Mouse (Mus musculus) stomach, embryonic 14.5 days (tissue): Measurements from ENCODE around the gene Soat2. TPM values are rescaled to one million over a fixed set of nuclear protein-coding genes. Genes with fewer than 3 reads are reported as not detected.
"Not testable (repeated sequence)": the region's sequence is repeated elsewhere in the genome, so short reads cannot be mapped to it uniquely, and the experiment has no call there.

Experiments
- ATAC-seq: fragments of 200-750 bp; cut with Nextera tagmentation; 2 replicates; pipeline ENCODE4 v1.8.0; 2017; ENCODE audit warnings: low read depth, moderate TSS enrichment; ENCODE audit not compliant: insufficient number of reproducible peaks, insufficient read depth, low FRiP score
- H3K27ac ChIP-seq: fragments of 300-500 bp; sonication (generic); 2 replicates; pipeline ENCODE4 v1.5.1; 2014; ENCODE audit warnings: mild to moderate bottlenecking, low read length, moderate library complexity, mixed read lengths
- H3K27me3 ChIP-seq: fragments of 300-500 bp; sonication (generic); 2 replicates; pipeline ENCODE4 v1.6.1; 2014; ENCODE audit warnings: low read length, control low read depth, mixed read lengths; ENCODE audit not compliant: control insufficient read depth, insufficient read depth
- H3K36me3 ChIP-seq: fragments of 300-500 bp; sonication (generic); 2 replicates; pipeline ENCODE4 v1.6.1; 2014; ENCODE audit warnings: mild to moderate bottlenecking, control low read depth, low read length, moderate library complexity, mixed read lengths; ENCODE audit not compliant: control insufficient read depth, insufficient read depth
- H3K4me1 ChIP-seq: fragments of 300-500 bp; sonication (generic); 2 replicates; pipeline ENCODE4 v1.6.1; 2014; ENCODE audit warnings: low read length, control low read depth, mixed read lengths; ENCODE audit not compliant: control insufficient read depth, insufficient read depth
- H3K4me2 ChIP-seq: fragments of 300-500 bp; sonication (generic); replicated peaks from 2 replicates; pipeline ENCODE4 v1.6.1; 2014; ENCODE audit warnings: low read depth, low read length, control low read depth
- H3K4me3 ChIP-seq: fragments of 300-500 bp; sonication (generic); 2 replicates; pipeline ENCODE4 v1.5.1; 2014; ENCODE audit warnings: low read depth, low read length, control low read depth
- H3K9ac ChIP-seq: fragments of 300-500 bp; sonication (generic); replicated peaks from 2 replicates; pipeline ENCODE4 v1.6.1; 2014; ENCODE audit warnings: low read depth, mild to moderate bottlenecking, control low read depth, low read length, moderate library complexity, mixed read lengths
- H3K9me3 ChIP-seq: fragments of 300-500 bp; sonication (generic); 2 replicates; pipeline ENCODE4 v1.6.1; 2016; ENCODE audit warnings: low read depth, low read length, control low read depth; ENCODE audit not compliant: control insufficient read depth
- WGBS: fragments of 180-500 bp; shearing (Covaris S2); extraction: QIAGEN DNeasy Blood & Tissue Kit; methylation state at CpG from one replicate; pipeline ENCODE4 v1.1.7; 2014; 5-methylcytosine and 5-hydroxymethylcytosine counted together
- polyA plus RNA-seq: library from polyadenylated mRNA; unstranded; fragments of >200 nt; fragmentation: Nextera tagmentation; extraction: Ambion mirVana; gene quantifications from 2 replicates; pipeline ENCODE4 v1.2.1, GENCODE M21; 2014

Soat2 gene
- polyA plus RNA-seq, 1 experiment from 2014 or later = 2.2 TPM

DNA sequence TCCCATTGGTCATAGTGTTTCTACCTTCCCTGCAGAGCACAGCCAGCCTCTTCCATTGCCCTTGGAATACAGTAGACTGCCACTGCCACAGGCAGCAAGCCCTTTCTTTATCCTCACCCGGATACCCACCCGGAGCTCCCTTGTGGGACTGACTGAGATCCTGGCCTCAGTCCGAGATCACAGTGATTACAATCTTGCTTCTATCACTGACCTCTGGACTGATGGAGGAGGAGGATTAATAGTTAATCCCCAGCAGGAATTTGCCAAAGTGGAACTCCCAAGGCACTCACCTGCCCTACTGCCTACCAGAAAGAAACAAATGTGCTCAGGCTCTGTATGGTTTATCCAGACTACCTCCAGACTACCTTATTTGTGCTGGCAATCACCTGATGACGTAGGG is 765 bp upstream of the Soat2 start:
- WGBS = 63% methylated on average over 4 of the region's 4 CpGs
- Histone ChIP-seq H3K9me3 (no peaks in the 10 kb centered on the region), H3K4me1 (peaks cover 19% of the 10 kb centered on the region), H3K9ac (no peak overlapping the region), H3K27ac (no peak overlapping the region), H3K27me3 (no peaks in the 10 kb centered on the region), H3K4me2 (no peak overlapping the region), H3K4me3 (no peak overlapping the region), H3K36me3 (no peaks in the 10 kb centered on the region)
- ATAC-seq = no peak

DNA sequence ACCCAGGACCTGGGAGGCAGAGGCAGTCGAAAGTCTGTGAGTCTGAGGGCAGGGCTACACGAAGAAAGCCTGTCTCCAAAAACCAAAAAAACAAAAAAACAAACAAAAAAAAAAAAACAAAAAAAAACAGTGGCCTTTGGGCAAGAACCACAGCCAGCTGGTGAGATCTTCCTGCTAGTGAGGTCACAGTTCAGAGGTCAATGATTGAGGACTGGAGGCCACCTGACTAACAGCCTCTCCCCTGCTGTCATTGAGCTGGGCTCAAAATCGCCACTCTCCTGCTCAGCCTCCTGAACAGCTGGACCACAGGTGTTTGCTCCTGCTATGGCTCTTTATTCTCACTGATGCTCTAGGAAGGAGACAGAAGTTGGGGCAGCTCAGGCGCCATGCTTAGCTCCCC is 2.3 kb downstream of the Soat2 start:
- Histone ChIP-seq H3K9ac (no peak overlapping the region), H3K4me1 (peaks cover 16% of the 10 kb centered on the region; the same call in 1 of the 2 replicates), H3K4me3 (no peak overlapping the region), H3K4me2 (no peak overlapping the region), H3K27me3 (no peaks in the 10 kb centered on the region), H3K9me3 (0 out of 2 replicates have a peak, but pooled peaks cover 2% of the 10 kb centered on the region), H3K36me3 (no peaks in the 10 kb centered on the region), H3K27ac (no peak overlapping the region)
- 42% methylated on average over 4 of the region's 4 CpGs for WGBS
- ATAC-seq = no peak

DNA sequence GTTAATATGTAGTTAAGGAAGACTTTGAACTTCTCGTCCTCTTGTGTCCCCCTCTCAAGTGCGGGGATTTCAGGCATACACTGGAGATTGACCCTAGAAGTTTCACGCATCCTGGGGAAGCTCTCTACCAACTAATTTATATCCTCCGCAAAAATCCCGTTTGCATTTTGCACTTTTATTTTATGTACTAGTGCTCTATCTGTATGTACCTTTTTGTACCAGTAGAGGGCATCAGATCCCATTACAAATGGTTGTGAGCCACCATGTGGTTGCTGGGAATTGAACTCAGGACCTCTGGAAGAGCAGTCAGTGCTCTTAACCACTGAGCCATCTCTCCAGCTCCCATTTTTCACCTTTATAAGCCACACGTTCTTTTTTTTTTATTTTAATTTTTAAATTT is 4.7 kb downstream of the Soat2 start:
- H3K4me3 ChIP-seq, H3K36me3 ChIP-seq, H3K9ac ChIP-seq, H3K9me3 ChIP-seq, H3K4me2 ChIP-seq, H3K27me3 ChIP-seq, ATAC-seq, H3K27ac ChIP-seq: not testable (repeated sequence)
- WGBS = 91% methylated on average over 6 of the region's 6 CpGs
- peaks cover 12% of the 10 kb centered on the region; the same call in 1 of the 2 replicates for H3K4me1 ChIP-seq

DNA sequence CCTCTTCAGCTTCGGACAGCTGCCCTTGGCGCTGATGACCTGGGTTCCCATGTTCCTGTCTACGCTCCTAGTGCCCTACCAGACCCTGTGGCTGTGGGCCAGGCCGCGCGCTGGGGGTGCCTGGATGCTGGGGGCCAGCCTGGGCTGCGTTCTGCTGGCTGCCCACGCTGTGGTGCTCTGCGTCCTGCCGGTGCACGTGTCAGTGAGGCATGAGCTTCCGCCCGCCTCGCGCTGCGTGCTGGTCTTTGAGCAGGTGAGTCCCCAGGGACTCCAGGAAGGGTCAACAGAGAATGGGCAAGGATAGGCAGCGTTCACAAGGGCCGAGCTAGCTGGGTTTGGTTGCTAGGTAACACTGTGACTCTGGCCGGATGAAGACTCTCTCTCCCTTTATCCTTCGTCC is 6.5 kb downstream of the Soat2 start:
- H3K4me3 ChIP-seq = no peak overlapping the region
- no peaks in the 10 kb centered on the region for H3K4me1 ChIP-seq
- H3K4me2 ChIP-seq = no peak overlapping the region
- 0 out of 2 replicates have a peak, but pooled peaks cover 2% of the 10 kb centered on the region for H3K9me3 ChIP-seq
- no peaks in the 10 kb centered on the region for H3K36me3 ChIP-seq
- H3K27me3 ChIP-seq = no peaks in the 10 kb centered on the region
- no peak overlapping the region for H3K27ac ChIP-seq
- no peak overlapping the region for H3K9ac ChIP-seq
- no peak for ATAC-seq
- WGBS = 40% methylated on average over 20 of the region's 20 CpGs

DNA sequence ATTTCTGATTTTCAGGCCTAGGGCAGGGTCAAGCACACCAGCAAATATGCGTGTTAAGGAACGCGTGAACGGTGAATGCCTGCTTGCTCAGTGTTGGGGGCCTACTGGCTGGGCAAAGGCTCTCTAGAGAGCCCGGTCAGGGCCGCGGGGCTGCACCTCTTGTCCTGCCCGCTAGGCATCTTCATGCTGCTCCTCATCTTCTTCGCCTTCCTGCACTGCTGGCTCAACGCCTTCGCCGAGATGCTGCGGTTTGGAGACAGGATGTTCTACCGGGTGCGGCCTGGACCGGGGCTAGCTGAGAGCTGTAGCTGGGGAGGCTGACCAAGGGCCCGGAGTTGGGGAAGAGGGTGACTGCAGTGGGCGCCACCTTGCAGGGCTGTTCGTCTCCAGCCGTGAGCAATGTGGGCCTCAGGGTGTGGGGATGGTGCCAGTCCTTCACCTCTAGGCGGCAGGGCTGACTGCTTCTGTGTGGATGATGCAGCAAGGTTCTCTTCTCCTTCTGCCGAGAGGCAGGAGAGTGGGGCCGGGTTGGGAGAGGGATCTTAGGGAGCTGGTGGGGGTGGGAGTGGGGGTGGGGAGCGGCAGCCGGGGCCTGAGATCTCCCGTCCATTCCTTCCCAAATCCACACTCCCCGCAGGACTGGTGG is 10.2 kb downstream of the Soat2 start:
- 58% methylated on average over 26 of the region's 27 CpGs for WGBS
- H3K4me2 ChIP-seq = no peak overlapping the region
- ATAC-seq = no peak

DNA sequence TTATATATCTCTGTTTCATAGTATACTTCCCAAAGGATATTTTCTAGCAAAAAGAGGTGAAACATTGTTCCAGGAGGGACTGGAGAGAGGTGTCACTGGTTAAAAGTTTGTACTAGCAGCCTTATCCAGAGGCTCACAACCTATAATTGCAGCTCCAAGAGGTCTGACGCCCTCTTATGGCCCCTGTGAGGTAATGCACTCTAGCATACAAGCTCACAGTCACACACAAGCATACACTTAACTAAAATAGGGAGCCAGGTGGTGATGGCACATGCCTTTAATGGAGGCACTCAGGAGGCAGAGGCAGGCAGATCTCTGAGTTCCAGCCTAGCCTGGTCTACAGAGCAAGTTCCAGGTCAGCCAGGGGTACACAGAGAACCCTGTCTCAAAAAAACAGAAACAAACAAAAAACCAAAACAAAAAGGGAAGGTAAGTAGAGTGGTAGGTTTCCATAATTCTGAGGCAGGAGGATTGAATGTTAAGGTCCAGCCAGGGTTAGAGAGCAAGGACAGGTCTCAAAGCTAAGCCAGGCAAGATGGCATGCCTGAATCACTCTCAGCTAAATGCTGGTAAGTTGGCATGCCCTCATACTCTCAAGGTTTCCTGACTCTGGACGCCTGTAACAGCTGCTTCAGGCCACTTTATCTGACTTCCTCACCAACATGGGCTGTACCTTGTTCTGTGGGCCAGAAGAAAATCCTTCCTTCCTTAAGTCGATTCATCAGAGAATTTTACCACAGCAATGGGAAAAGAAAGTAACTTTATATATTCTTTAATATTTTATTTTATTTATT is 13.8 kb downstream of the Soat2 start:
- Histone ChIP-seq H3K36me3 (no peaks in the 10 kb centered on the region), H3K9me3 (no peaks in the 10 kb centered on the region), H3K4me3 (no peak overlapping the region), H3K4me2 (no peak overlapping the region), H3K9ac (no peak overlapping the region), H3K27ac (no peak overlapping the region), H3K27me3 (no peaks in the 10 kb centered on the region), H3K4me1 (peaks cover 14% of the 10 kb centered on the region; the same call in 1 of the 2 replicates)
- ATAC-seq = no peak
- WGBS = 67% methylated on average over 3 of the region's 3 CpGs

More for the DNA sequence above, 10.2 kb downstream of the Soat2 start:
- Histone ChIP-seq H3K36me3 (no peaks in the 10 kb centered on the region), H3K4me1 (0 out of 2 replicates have a peak, but pooled peaks cover 1% of the 10 kb centered on the region), H3K9me3 (no peaks in the 10 kb centered on the region), H3K9ac (no peak overlapping the region), H3K27ac (no peak overlapping the region), H3K4me3 (no peak overlapping the region), H3K27me3 (no peaks in the 10 kb centered on the region)

DNA sequence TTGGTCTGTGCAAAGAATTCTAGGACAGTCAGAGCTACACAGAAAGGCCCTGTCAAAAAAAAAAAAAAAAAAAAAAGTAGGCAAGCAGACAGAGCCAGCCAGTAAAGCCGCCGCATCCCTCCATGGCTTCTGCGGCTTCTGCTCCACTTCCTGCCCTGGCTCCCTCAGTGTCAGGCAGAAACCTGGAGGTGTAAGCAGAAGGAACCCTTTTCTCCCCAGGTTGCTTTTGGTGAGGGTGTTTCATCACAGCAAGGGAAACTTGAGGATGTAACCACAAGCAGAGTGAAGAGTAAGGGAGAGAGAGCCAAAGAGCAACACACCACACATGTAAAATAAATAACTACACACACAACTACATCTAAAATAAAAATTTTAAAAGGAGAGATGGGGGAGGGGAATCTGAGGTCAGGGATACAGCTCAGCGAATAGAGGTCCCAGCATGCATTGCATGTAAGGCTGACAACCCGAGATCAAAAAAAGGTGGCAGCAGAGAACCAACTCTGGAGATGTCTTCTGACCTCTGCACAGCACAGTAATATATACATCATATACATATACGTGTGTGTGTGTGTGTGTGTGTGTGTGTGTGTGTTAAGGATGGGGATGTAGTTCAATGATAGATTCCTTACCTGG is 15.3 kb downstream of the Soat2 start:
- Histone ChIP-seq H3K4me2 (no peak overlapping the region), H3K9ac (no peak overlapping the region), H3K36me3 (no peaks in the 10 kb centered on the region), H3K27ac (no peak overlapping the region), H3K4me3 (no peak overlapping the region), H3K27me3 (no peaks in the 10 kb centered on the region), H3K9me3 (no peaks in the 10 kb centered on the region), H3K4me1 (peaks cover 15% of the 10 kb centered on the region; the same call in 1 of the 2 replicates)
- 42% methylated on average over 6 of the region's 6 CpGs for WGBS
- no peak for ATAC-seq

DNA sequence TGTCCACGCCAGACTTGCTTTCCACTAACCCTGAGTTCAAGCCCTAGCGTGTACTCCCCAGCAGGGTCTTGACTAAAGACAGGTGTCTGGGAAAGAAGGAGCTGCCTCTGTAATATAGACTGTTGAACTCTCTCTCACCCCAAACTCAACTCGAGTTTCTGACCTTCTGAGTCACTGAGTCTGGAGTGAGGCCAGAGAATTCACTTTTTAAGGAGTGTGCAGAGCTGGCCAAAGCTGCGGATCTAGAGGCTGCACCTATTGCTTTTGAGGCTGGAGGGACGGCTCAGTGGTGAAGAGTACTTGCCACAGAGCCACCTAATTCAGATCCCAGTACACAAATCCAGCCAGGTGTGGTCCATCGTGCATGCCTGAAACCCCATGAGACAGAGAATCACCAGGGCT is 17.3 kb downstream of the Soat2 start:
- Histone ChIP-seq H3K4me3 (no peak overlapping the region), H3K9ac (no peak overlapping the region), H3K4me2 (no peak overlapping the region), H3K4me1 (peaks cover 15% of the 10 kb centered on the region; the same call in 1 of the 2 replicates), H3K9me3 (no peaks in the 10 kb centered on the region), H3K27me3 (no peaks in the 10 kb centered on the region), H3K36me3 (no peaks in the 10 kb centered on the region), H3K27ac (peak overlapping the region; percentile 64; the same call in 1 of the 2 replicates)
- ATAC-seq = peak; percentile 70; the same call in 1 of the 2 replicates
- WGBS = 18% methylated on average over 6 of the region's 6 CpGs
